Mouse (Mus musculus) v-Abl transformed pro-B cells (cell line): ENCODE results near the gene Snap47.

Source experiments
- in situ Hi-C, 2 experiments: fragments of 400-800 bp; cut with MboI; formaldehyde crosslinking; loops; one replicate each; pipeline ENCODE4 v1.15.1; 2025; ENCODE audit not compliant: unreplicated experiment in 2 of 2

Snap47 gene

GRCm38 (mm10) chr11:59425671-59426101 is 25.3 kb downstream of the Snap47 start:
- in situ Hi-C loops: loop anchor here in 1 of 2 experiments (5.0 kb wide), 2 partner anchors 57 to 118 kb away; partner anchors contain the start of gene Wnt9a

- in situ Hi-C loops: loop anchor here in 1 of 2 experiments (5.0 kb wide), 3 partner anchors 41 to 111 kb away; no protein-coding TSS in a partner anchor
These were observed 27.9 kb downstream of the Snap47 start for GRCm38 (mm10) chr11:59423010-59423588.

- in situ Hi-C loops: loop anchor here in 1 of 2 experiments (5.0 kb wide), 3 partner anchors 40 to 110 kb away; no protein-coding TSS in a partner anchor
These were observed 29.0 kb downstream of the Snap47 start for GRCm38 (mm10) chr11:59421967-59422366.

- in situ Hi-C loops: loop anchor here in 1 of 2 experiments (5.0 kb wide), 3 partner anchors 39 to 109 kb away; no protein-coding TSS in a partner anchor
These were observed 29.6 kb downstream of the Snap47 start for GRCm38 (mm10) chr11:59421436-59421835.

GRCm38 (mm10) chr11:59418708-59419107 is 32.3 kb downstream of the Snap47 start:
- in situ Hi-C loops: no loop called here

- in situ Hi-C loops: no loop called here
These were observed 37.8 kb downstream of the Snap47 start for GRCm38 (mm10) chr11:59412999-59413863.

- in situ Hi-C loops: no loop called here
These were observed 38.9 kb downstream of the Snap47 start for GRCm38 (mm10) chr11:59412058-59412457.

GRCm38 (mm10) chr11:59410851-59411250 is 40.1 kb downstream of the Snap47 start:
- in situ Hi-C loops: no loop called here

- in situ Hi-C loops: no loop called here
These were observed 45.2 kb downstream of the Snap47 start for GRCm38 (mm10) chr11:59405761-59406160.

- in situ Hi-C loops: no loop called here
These were observed 50.1 kb downstream of the Snap47 start for GRCm38 (mm10) chr11:59400876-59401275.

GRCm38 (mm10) chr11:59399830-59400229 is 51.2 kb downstream of the Snap47 start:
- in situ Hi-C loops: no loop called here

GRCm38 (mm10) chr11:59397536-59398371 is 53.2 kb downstream of the Snap47 start:
- in situ Hi-C loops: no loop called here

GRCm38 (mm10) chr11:59394451-59394850 is 56.5 kb downstream of the Snap47 start:
- in situ Hi-C loops: no loop called here

GRCm38 (mm10) chr11:59393591-59393990 is 57.4 kb downstream of the Snap47 start:
- in situ Hi-C loops: no loop called here

GRCm38 (mm10) chr11:59392300-59392699 is 58.7 kb downstream of the Snap47 start:
- in situ Hi-C loops: no loop called here

- in situ Hi-C loops: no loop called here
These were observed 60.5 kb downstream of the Snap47 start for GRCm38 (mm10) chr11:59390470-59390869.

GRCm38 (mm10) chr11:59389617-59390016 is 61.4 kb downstream of the Snap47 start:
- in situ Hi-C loops: no loop called here

GRCm38 (mm10) chr11:59388806-59389205 is 62.2 kb downstream of the Snap47 start:
- in situ Hi-C loops: no loop called here

GRCm38 (mm10) chr11:59387471-59387870 is 63.5 kb downstream of the Snap47 start:
- in situ Hi-C loops: no loop called here

- in situ Hi-C loops: no loop called here
These were observed 65.9 kb downstream of the Snap47 start for GRCm38 (mm10) chr11:59385123-59385522.
